Comparison of ENCODE assay signal across 1 mouse cellular context in the genomic region with DNA sequence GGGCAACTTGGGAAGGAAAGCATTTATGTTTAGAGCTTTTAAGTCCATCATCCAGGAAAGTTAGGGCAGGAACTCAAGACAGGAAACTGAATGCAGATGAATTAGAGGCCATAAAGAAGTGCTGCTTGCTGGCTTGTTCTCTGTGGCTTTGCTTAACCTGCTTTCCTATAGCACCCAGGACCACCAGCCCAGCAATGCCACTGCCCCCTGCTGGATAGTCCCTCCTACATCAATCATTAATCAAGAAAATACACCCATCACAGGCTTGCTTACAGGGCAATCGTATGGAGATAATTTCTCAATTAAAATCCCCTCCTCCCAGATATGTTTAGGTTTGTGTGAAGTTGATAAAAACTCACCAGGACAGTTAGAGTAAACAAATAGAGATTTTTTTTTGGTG.
TF ChIP-seq lines count a peak whose summit lies in the region.

No protein-coding gene starts in this region.

TF ChIP-seq in MEL, 35 proteins besides CTCF, POLR2A, EP300 and RAD21:
- TF ChIP-seq MYB (IDR thresholded peaks at IDR 0.05; ENCODE audit: low read depth, low read length) (no peak), SMC3 (IDR thresholded peaks at IDR 0.05; ENCODE audit: low read depth, low read length) (peak; percentile 29)
TF ChIP-seq in MEL: peak in this region for 1.
